Mouse (Mus musculus) large intestine, adult 2 months (tissue): ENCODE measurements around the gene Ttc34. TPM values are rescaled to one million over a fixed set of nuclear protein-coding genes. Genes with fewer than 3 reads are reported as not detected.
A peak's percentile ranks its signal among the peaks of the same experiment; 100 is the strongest.

Experiments used
- DNase-seq: peaks from one replicate; pipeline ENCODE4 v3.0.0-alpha.2; 2012; ENCODE audit warnings: low read depth, low spot score
- WGBS: fragments of 180-500 bp; shearing (Covaris S2); methylation state at CpG from one replicate; pipeline ENCODE4 v1.1.7; 2018; 5-methylcytosine and 5-hydroxymethylcytosine counted together
- polyA plus RNA-seq: library from polyadenylated mRNA; depleted of rRNA; stranded (reverse); fragments of >200 nt; gene quantifications from 2 replicates; pipeline ENCODE4 v1.2.3, GENCODE M21; 2012; rRNA removed

Ttc34 gene
- polyA plus RNA-seq, result 0.05 and 0.15 TPM in 2 replicates

GRCm38 (mm10) chr4:154837170-154837569, at the start of gene Ttc34:
TSS of gene Ttc34 (plus strand) at chr4:154837459.
- 37% methylated on average over 2 of the region's 2 CpGs for WGBS
- DNase-seq, result peak; percentile 21

- 44% methylated on average over 13 of the region's 13 CpGs for WGBS
- no peak for DNase-seq
Observed at GRCm38 (mm10) chr4:154787960-154788702, 49.1 kb upstream of the Ttc34 start.

GRCm38 (mm10) chr4:154791894-154792293, 45.4 kb upstream of the Ttc34 start:
- 80% methylated on average over 7 of the region's 7 CpGs for WGBS
- DNase-seq, result no peak

- no peak for DNase-seq
- 36% methylated on average over 7 of the region's 7 CpGs for WGBS
Observed at GRCm38 (mm10) chr4:154793499-154793898, 43.8 kb upstream of the Ttc34 start.

- 5% methylated on average over 4 of the region's 4 CpGs for WGBS
Observed at GRCm38 (mm10) chr4:154797834-154798233, 39.4 kb upstream of the Ttc34 start.

GRCm38 (mm10) chr4:154800543-154800942, 36.7 kb upstream of the Ttc34 start:
- 55% methylated on average over 5 of the region's 5 CpGs for WGBS
- DNase-seq, result no peak

More at GRCm38 (mm10) chr4:154797834-154798233, 39.4 kb upstream of the Ttc34 start:
- peak; percentile 8 for DNase-seq

GRCm38 (mm10) chr4:154802210-154802609, 35.0 kb upstream of the Ttc34 start:
- 11% methylated on average over 26 of the region's 26 CpGs for whole genome bisulfite sequencing

GRCm38 (mm10) chr4:154825662-154826061, 11.6 kb upstream of the Ttc34 start:
- no peak for DNase-seq
- WGBS, result 32% methylated on average over 6 of the region's 6 CpGs

More at GRCm38 (mm10) chr4:154802210-154802609, 35.0 kb upstream of the Ttc34 start:
- no peak for DNase-seq

- WGBS, result 56% methylated on average over 7 of the region's 7 CpGs
- DNase-seq, result no peak
Observed at GRCm38 (mm10) chr4:154826224-154826623, 11.0 kb upstream of the Ttc34 start.

GRCm38 (mm10) chr4:154827181-154827580, 10.1 kb upstream of the Ttc34 start:
- no peak for DNase-seq
- 75% methylated on average over 7 of the region's 7 CpGs for WGBS

- WGBS, result 37% methylated on average over 10 of the region's 10 CpGs
- no peak for DNase-seq
Observed at GRCm38 (mm10) chr4:154827861-154828610, 9.2 kb upstream of the Ttc34 start.

- no peak for DNase-seq
- 42% methylated on average over 9 of the region's 9 CpGs for WGBS
Observed at GRCm38 (mm10) chr4:154831915-154832573, 5.2 kb upstream of the Ttc34 start.

GRCm38 (mm10) chr4:154836183-154836915, 910 bp upstream of the Ttc34 start:
- WGBS, result 74% methylated on average over 7 of the region's 7 CpGs
- no peak for DNase-seq

- no peak for DNase-seq
- WGBS, result 88% methylated on average over 13 of the region's 13 CpGs
Observed at GRCm38 (mm10) chr4:154838741-154839140, 1.5 kb downstream of the Ttc34 start.

GRCm38 (mm10) chr4:154839406-154839805, 2.1 kb downstream of the Ttc34 start:
- WGBS, result 36% methylated on average over 11 of the region's 11 CpGs
- DNase-seq, result no peak

- 83% methylated on average over 1 of the region's 1 CpGs for WGBS
- no peak for DNase-seq
Observed at GRCm38 (mm10) chr4:154852696-154853095, 15.4 kb downstream of the Ttc34 start.

- 61% methylated on average over 4 of the region's 4 CpGs for WGBS
- no peak for DNase-seq
Observed at GRCm38 (mm10) chr4:154853881-154854280, 16.6 kb downstream of the Ttc34 start.

GRCm38 (mm10) chr4:154854676-154855345, 17.6 kb downstream of the Ttc34 start:
- DNase-seq, result no peak
- 52% methylated on average over 12 of the region's 12 CpGs for WGBS
